Mouse (Mus musculus): Measurements from ENCODE around the gene Pcp4. TPM values are rescaled to one million over a fixed set of nuclear protein-coding genes. Genes with fewer than 3 reads are reported as not detected.
A peak's percentile ranks its signal among the peaks of the same experiment; 100 is the strongest.

Pcp4 gene
- total and polyA plus RNA-seq, 2 experiments from 2014 or later: 6.0 TPM; not detected in 1

DNA sequence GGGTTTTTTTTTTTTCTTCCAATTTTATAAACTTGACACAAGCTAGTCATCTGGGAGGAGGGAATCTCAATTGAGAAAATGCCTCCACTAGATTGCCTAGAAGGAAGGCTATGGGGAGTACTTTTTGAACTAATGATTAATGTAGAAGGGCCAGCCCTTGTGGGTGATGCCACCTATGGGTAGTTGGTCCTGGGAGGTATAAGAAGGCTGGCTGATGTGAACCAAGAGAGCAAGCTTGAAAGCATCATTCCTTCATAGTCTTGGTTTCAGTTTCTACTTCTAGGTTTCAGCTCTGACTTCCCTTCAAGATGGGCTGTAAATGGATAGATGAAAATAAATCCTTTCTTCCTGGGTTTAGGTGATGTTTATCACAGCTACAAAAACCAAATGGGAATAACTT lies 13.3 kb upstream of the Pcp4 start:
- no peak overlapping the region for H3K4me3 ChIP-seq (ENCODE audit: low read depth, low read length)
- ATAC-seq (ENCODE audit: insufficient read depth, low read depth) (no peak), DNase-seq (ENCODE audit: low spot score) (no peak)
- H3K9ac ChIP-seq (replicated peaks; ENCODE audit: low read depth, low read length): no peak overlapping the region
- H3K4me1 ChIP-seq (ENCODE audit: control insufficient read depth, insufficient read depth): no peaks in the 10 kb centered on the region
- no peaks in the 10 kb centered on the region for H3K9me3 ChIP-seq (replicated peaks; ENCODE audit: control insufficient read depth, low read length)
- H3K27ac ChIP-seq (ENCODE audit: low read depth): no peak overlapping the region
- H3K36me3 ChIP-seq (replicated peaks; ENCODE audit: control insufficient read depth, insufficient read depth, low read length): no peaks in the 10 kb centered on the region
- no peaks in the 10 kb centered on the region for H3K27me3 ChIP-seq (ENCODE audit: control insufficient read depth, insufficient read depth, low read length)
- no peak for TF ChIP-seq EP300 (IDR thresholded peaks at IDR 0.05; ENCODE audit: low read depth)
- TF ChIP-seq CTCF (IDR thresholded peaks at IDR 0.05; ENCODE audit: low read depth): no peak
- H3K4me2 ChIP-seq (ENCODE audit: low read depth, low read length): no peak overlapping the region

DNA sequence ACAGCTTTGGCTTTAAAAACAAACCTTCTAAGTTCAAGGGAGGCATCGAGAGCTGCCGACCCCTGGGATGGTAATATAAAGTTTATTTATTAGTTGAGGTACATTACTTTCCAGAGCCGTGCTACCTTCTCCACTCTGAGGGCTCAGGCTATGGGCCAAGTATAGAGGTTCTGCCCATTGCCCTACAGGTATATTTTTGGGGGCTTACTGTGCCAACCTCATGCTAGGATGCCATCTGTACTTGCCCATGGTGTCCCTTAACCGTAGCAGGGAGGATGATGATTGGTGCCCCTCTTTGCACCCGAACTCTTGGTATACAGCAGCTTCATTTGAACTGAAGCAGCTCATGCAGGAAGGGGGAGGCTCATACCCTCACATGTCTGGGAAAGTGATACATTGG lies 9.8 kb upstream of the Pcp4 start:
- Histone ChIP-seq H3K4me3 (ENCODE audit: low read depth, low read length) (no peak overlapping the region), H3K36me3 (replicated peaks; ENCODE audit: control insufficient read depth, insufficient read depth, low read length) (no peaks in the 10 kb centered on the region), H3K27me3 (ENCODE audit: control insufficient read depth, insufficient read depth, low read length) (no peaks in the 10 kb centered on the region), H3K4me1 (ENCODE audit: control insufficient read depth, insufficient read depth) (no peaks in the 10 kb centered on the region), H3K27ac (ENCODE audit: low read depth) (no peak overlapping the region), H3K4me2 (ENCODE audit: low read depth, low read length) (no peak overlapping the region), H3K9ac (replicated peaks; ENCODE audit: low read depth, low read length) (no peak overlapping the region), H3K9me3 (replicated peaks; ENCODE audit: control insufficient read depth, low read length) (no peaks in the 10 kb centered on the region)
- 72% methylated on average over 5 of the region's 5 CpGs for whole genome bisulfite sequencing
- ATAC-seq (ENCODE audit: insufficient read depth, low read depth) (no peak), DNase-seq (ENCODE audit: low spot score) (no peak)
- TF ChIP-seq EP300 (IDR thresholded peaks at IDR 0.05; ENCODE audit: low read depth) (no peak), CTCF (IDR thresholded peaks at IDR 0.05; ENCODE audit: low read depth) (no peak)

DNA sequence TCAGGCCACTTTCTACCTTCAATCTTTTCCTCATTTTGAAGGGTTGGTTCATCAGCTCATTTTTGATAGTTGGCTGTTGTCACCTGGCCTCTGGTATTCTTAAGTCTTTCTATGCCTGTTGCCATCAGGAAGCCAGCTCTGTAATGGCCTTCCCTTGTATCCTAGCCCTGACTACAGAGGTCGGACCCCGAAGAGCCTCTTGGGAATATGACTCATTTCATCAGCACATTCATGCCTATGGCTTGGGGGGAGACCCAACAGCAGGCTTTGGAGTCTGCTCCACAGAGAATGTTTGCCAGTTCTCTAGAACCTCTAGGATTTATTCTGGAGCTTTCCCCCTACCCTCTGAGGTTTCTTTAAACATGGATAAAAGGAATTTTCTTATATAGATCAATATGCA lies 8.1 kb upstream of the Pcp4 start:
- 70% methylated on average over 2 of the region's 2 CpGs for WGBS

DNA sequence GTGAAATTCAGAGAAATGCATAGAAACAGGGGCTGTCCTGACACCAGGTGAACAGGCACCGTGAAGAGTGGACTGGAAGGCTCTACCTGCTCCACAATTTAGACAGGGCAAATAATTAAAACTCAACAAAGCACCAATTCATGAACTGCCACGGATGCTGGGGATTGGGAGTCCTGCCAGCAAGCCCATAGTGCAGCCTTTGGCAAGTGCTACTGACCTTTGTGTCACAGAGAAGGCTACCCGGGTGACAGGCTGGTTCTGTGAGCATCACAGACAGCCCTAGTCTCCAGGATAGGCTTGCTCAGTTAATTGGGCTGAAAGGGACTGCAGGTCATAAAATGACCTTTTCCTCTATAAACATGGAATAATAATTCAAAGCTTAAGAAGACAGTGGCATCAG lies 6.6 kb upstream of the Pcp4 start:
- Histone ChIP-seq H3K4me2 (ENCODE audit: low read depth, low read length) (no peak overlapping the region), H3K27ac (ENCODE audit: low read depth) (no peak overlapping the region), H3K27me3 (ENCODE audit: control insufficient read depth, insufficient read depth, low read length) (no peaks in the 10 kb centered on the region), H3K36me3 (replicated peaks; ENCODE audit: control insufficient read depth, insufficient read depth, low read length) (no peaks in the 10 kb centered on the region), H3K4me1 (ENCODE audit: control insufficient read depth, insufficient read depth) (no peaks in the 10 kb centered on the region), H3K9ac (replicated peaks; ENCODE audit: low read depth, low read length) (no peak overlapping the region), H3K9me3 (replicated peaks; ENCODE audit: control insufficient read depth, low read length) (no peaks in the 10 kb centered on the region), H3K4me3 (ENCODE audit: low read depth, low read length) (no peak overlapping the region)
- no peak for ATAC-seq (ENCODE audit: insufficient read depth, low read depth)
- TF ChIP-seq EP300 (IDR thresholded peaks at IDR 0.05; ENCODE audit: low read depth) (no peak), CTCF (IDR thresholded peaks at IDR 0.05; ENCODE audit: low read depth) (no peak)
- DNase-seq (ENCODE audit: low spot score): no peak
- 53% methylated on average over 3 of the region's 3 CpGs for WGBS

More for the DNA sequence above, 8.1 kb upstream of the Pcp4 start:
- Histone ChIP-seq H3K27ac (ENCODE audit: low read depth) (no peak overlapping the region), H3K36me3 (replicated peaks; ENCODE audit: control insufficient read depth, insufficient read depth, low read length) (no peaks in the 10 kb centered on the region), H3K4me2 (ENCODE audit: low read depth, low read length) (no peak overlapping the region), H3K4me3 (ENCODE audit: low read depth, low read length) (no peak overlapping the region), H3K4me1 (ENCODE audit: control insufficient read depth, insufficient read depth) (no peaks in the 10 kb centered on the region), H3K9me3 (replicated peaks; ENCODE audit: control insufficient read depth, low read length) (no peaks in the 10 kb centered on the region), H3K27me3 (ENCODE audit: control insufficient read depth, insufficient read depth, low read length) (no peaks in the 10 kb centered on the region), H3K9ac (replicated peaks; ENCODE audit: low read depth, low read length) (no peak overlapping the region)
- TF ChIP-seq CTCF (IDR thresholded peaks at IDR 0.05; ENCODE audit: low read depth) (no peak), EP300 (IDR thresholded peaks at IDR 0.05; ENCODE audit: low read depth) (no peak)
- no peak for ATAC-seq (ENCODE audit: insufficient read depth, low read depth)
- no peak for DNase-seq (ENCODE audit: low spot score)

DNA sequence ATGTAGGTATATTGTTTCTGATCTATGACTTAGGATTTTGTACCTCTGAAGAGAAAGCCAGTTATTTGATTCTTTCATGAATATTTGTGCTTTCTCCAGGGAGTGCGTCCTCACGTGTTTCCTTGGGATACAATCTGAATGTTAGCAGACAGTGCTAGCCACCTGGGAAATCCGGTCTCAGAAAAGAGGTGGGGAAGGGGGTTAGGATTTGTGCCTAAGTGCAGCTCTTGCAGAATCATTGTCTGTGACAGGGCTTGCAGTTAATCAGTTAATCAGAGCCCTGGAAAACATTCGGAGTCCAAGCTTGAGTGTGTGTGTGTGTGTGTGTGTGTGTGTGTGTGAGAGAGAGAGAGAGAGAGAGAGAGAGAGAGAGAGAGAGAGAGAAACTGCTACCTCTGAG lies 605 bp downstream of the Pcp4 start:
- TF ChIP-seq CTCF (IDR thresholded peaks at IDR 0.05; ENCODE audit: low read depth): no peak
- TF ChIP-seq EP300 (IDR thresholded peaks at IDR 0.05; ENCODE audit: low read depth): no peak
- no peak for DNase-seq (ENCODE audit: low spot score)
- ATAC-seq (ENCODE audit: insufficient read depth, low read depth): no peak
- no peak overlapping the region for H3K4me3 ChIP-seq (ENCODE audit: low read depth, low read length)
- 57% methylated on average over 4 of the region's 4 CpGs for WGBS
- no peaks in the 10 kb centered on the region for H3K27me3 ChIP-seq (ENCODE audit: control insufficient read depth, insufficient read depth, low read length)
- H3K36me3 ChIP-seq (replicated peaks; ENCODE audit: control insufficient read depth, insufficient read depth, low read length): no peaks in the 10 kb centered on the region
- no peaks in the 10 kb centered on the region for H3K4me1 ChIP-seq (ENCODE audit: control insufficient read depth, insufficient read depth)
- no peak overlapping the region for H3K27ac ChIP-seq (ENCODE audit: low read depth)
- H3K9me3 ChIP-seq (replicated peaks; ENCODE audit: control insufficient read depth, low read length): no peaks in the 10 kb centered on the region
- no peak overlapping the region for H3K4me2 ChIP-seq (ENCODE audit: low read depth, low read length)
- H3K9ac ChIP-seq (replicated peaks; ENCODE audit: low read depth, low read length): no peak overlapping the region

DNA sequence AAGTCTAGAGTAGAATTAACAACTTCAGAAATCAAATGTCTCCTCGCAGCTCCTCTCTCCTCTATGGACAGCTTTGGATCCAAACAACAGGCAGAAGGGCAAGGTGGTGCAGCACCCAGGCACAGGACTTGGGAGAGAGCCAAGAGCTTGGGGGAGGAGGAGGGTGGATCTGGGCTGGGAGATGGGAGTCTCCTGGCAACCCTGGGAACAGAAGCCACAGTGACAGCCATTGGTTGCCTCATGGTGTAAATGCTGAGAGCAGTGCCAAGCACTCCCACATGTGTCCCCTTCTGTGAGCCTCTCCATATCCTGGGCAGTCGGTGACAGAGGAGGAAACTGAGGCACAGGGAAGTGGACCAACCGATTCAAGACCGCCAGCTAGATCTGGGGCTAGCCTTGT lies 1.3 kb downstream of the Pcp4 start:
- no peaks in the 10 kb centered on the region for H3K27me3 ChIP-seq (ENCODE audit: control insufficient read depth, insufficient read depth, low read length)
- H3K9ac ChIP-seq (replicated peaks; ENCODE audit: low read depth, low read length): no peak overlapping the region
- no peak overlapping the region for H3K4me3 ChIP-seq (ENCODE audit: low read depth, low read length)
- 62% methylated on average over 4 of the region's 4 CpGs for WGBS
- DNase-seq (ENCODE audit: low spot score) (peak; percentile 10), ATAC-seq (ENCODE audit: insufficient read depth, low read depth) (peak; percentile 57)
- no peak overlapping the region for H3K4me2 ChIP-seq (ENCODE audit: low read depth, low read length)
- no peaks in the 10 kb centered on the region for H3K4me1 ChIP-seq (ENCODE audit: control insufficient read depth, insufficient read depth)
- no peaks in the 10 kb centered on the region for H3K9me3 ChIP-seq (replicated peaks; ENCODE audit: control insufficient read depth, low read length)
- TF ChIP-seq CTCF (IDR thresholded peaks at IDR 0.05; ENCODE audit: low read depth) (no peak), EP300 (IDR thresholded peaks at IDR 0.05; ENCODE audit: low read depth) (no peak)
- no peaks in the 10 kb centered on the region for H3K36me3 ChIP-seq (replicated peaks; ENCODE audit: control insufficient read depth, insufficient read depth, low read length)
- H3K27ac ChIP-seq (ENCODE audit: low read depth): no peak overlapping the region

Data from heart, postnatal 0 days (tissue).